Mouse (Mus musculus) CD4-positive naive resting alpha-beta T cell, adult 76 days (primary cell): Measurements from ENCODE around the gene Dync1li1. TPM values are rescaled to one million over a fixed set of nuclear protein-coding genes. Genes with fewer than 3 reads are reported as not detected.

Experiments used
- total RNA-seq: library from RNA; stranded (reverse); gene quantifications from one replicate; pipeline ENCODE4 v1.2.4, GENCODE M21; 2023

The Dync1li1 gene
- 57.6 TPM for total RNA-seq

GRCm38 (mm10) chr9:114688252-114688952 lies at the start of gene Dync1li1:
Dync1li1 (plus strand) TSS chr9:114688790.

GRCm38 (mm10) chr9:114639839-114640646 lies 48.5 kb upstream of the Dync1li1 start, which contains the start of gene Cnot10:
Cnot10 (minus strand) TSS chr9:114640184.

GRCm38 (mm10) chr9:114731011-114731755 lies 42.6 kb downstream of the Dync1li1 start, which contains the start of gene Cmtm6:
Cmtm6 (plus strand) TSS chr9:114731116.

Other genes starting within 250 kb of the Dync1li1 start
- 0.62 TPM for gene Ccr4, start 183.9 kb upstream of the Dync1li1 start, total RNA-seq
- gene C130032M10Rik, start 173.1 kb upstream of the Dync1li1 start, total RNA-seq = not detected
- gene Trim71, start 124.4 kb upstream of the Dync1li1 start, total RNA-seq = not detected
- 73.2 TPM for gene Cnot10, start 48.6 kb upstream of the Dync1li1 start, total RNA-seq
- 113 TPM for gene Cmtm6, start 42.3 kb downstream of the Dync1li1 start, total RNA-seq
- 57.1 TPM for gene Cmtm7, start 93.1 kb downstream of the Dync1li1 start, total RNA-seq
- gene Cmtm8, start 155.4 kb downstream of the Dync1li1 start, total RNA-seq = not detected
- gene Gpd1l, start 245.2 kb downstream of the Dync1li1 start, total RNA-seq = 33.5 TPM